Mouse (Mus musculus) mature B cell (primary cell): Measurements from ENCODE around the gene Acsf3.

Source experiments
- in situ Hi-C: fragments of 300-500 bp; cut with MboI; formaldehyde crosslinking; loops from 2 replicates; pipeline ENCODE4 v1.14.3; 2019

Acsf3 gene

GRCm38 (mm10) chr8:122811870-122812494 lies 36.7 kb downstream of the Acsf3 start:
- in situ Hi-C loops = no loop called here

- in situ Hi-C loops = no loop called here
Measured at GRCm38 (mm10) chr8:122812610-122813250, 37.4 kb downstream of the Acsf3 start.

GRCm38 (mm10) chr8:122814608-122815007 lies 39.3 kb downstream of the Acsf3 start:
- in situ Hi-C loops = no loop called here

GRCm38 (mm10) chr8:122816965-122817364 lies 41.7 kb downstream of the Acsf3 start:
- in situ Hi-C loops = no loop called here

GRCm38 (mm10) chr8:122817724-122818496 lies 42.6 kb downstream of the Acsf3 start:
- in situ Hi-C loops = no loop called here

GRCm38 (mm10) chr8:122819776-122820175 lies 44.5 kb downstream of the Acsf3 start:
- in situ Hi-C loops = no loop called here

GRCm38 (mm10) chr8:122824571-122824970 lies 49.3 kb downstream of the Acsf3 start:
- in situ Hi-C loops = no loop called here

GRCm38 (mm10) chr8:122824986-122825385 lies 49.7 kb downstream of the Acsf3 start:
- in situ Hi-C loops = loop anchor here (5.0 kb wide), 1 partner anchor 148 kb away; no protein-coding TSS in a partner anchor

- in situ Hi-C loops = loop anchor here (5.0 kb wide), 1 partner anchor 148 kb away; no protein-coding TSS in a partner anchor
Measured at GRCm38 (mm10) chr8:122825408-122825807, 50.1 kb downstream of the Acsf3 start.

- in situ Hi-C loops = loop anchor here (5.0 kb wide), 1 partner anchor 152 kb away; no protein-coding TSS in a partner anchor
Measured at GRCm38 (mm10) chr8:122829396-122829795, 54.1 kb downstream of the Acsf3 start.

GRCm38 (mm10) chr8:122830349-122831061 lies 55.2 kb downstream of the Acsf3 start:
- in situ Hi-C loops = loop anchor here (10.0 kb wide), 2 partner anchors 216 to 326 kb away; partner anchors contain the start of genes Galns and Trappc2l

- in situ Hi-C loops = loop anchor here (10.0 kb wide), 2 partner anchors 220 to 330 kb away; partner anchors contain the start of genes Galns and Trappc2l
Measured at GRCm38 (mm10) chr8:122834416-122834815, 59.1 kb downstream of the Acsf3 start.

- in situ Hi-C loops = loop anchor here (10.0 kb wide), 2 partner anchors 220 to 330 kb away; partner anchors contain the start of genes Galns and Trappc2l
Measured at GRCm38 (mm10) chr8:122834971-122835370, 59.7 kb downstream of the Acsf3 start.

GRCm38 (mm10) chr8:122836199-122836598 lies 60.9 kb downstream of the Acsf3 start:
- in situ Hi-C loops = loop anchor here (10.0 kb wide), 2 partner anchors 221 to 331 kb away; partner anchors contain the start of genes Galns and Trappc2l

GRCm38 (mm10) chr8:122836696-122837095 lies 61.4 kb downstream of the Acsf3 start:
- in situ Hi-C loops = loop anchor here (10.0 kb wide), 2 partner anchors 222 to 332 kb away; partner anchors contain the start of genes Galns and Trappc2l

GRCm38 (mm10) chr8:122844161-122844560 lies 68.9 kb downstream of the Acsf3 start:
- in situ Hi-C loops = no loop called here

GRCm38 (mm10) chr8:122845662-122846061 lies 70.4 kb downstream of the Acsf3 start:
- in situ Hi-C loops = no loop called here

GRCm38 (mm10) chr8:122847829-122848561 lies 72.7 kb downstream of the Acsf3 start, which contains the start of gene Cdh15:
Gene Cdh15 (plus strand): TSS chr8:122847966.
- in situ Hi-C loops = no loop called here

- in situ Hi-C loops = no loop called here
Measured at GRCm38 (mm10) chr8:122849152-122849910, 74.0 kb downstream of the Acsf3 start.
